Mouse (Mus musculus): ENCODE data around the gene Piwil1. TPM values are rescaled to one million over a fixed set of nuclear protein-coding genes. Genes with fewer than 3 reads are reported as not detected.

Gene Piwil1
- total RNA-seq (2014; fragmentation: Nextera tagmentation) (not detected in 2 replicates), total RNA-seq (2017) (not detected in 2 replicates)

DNA sequence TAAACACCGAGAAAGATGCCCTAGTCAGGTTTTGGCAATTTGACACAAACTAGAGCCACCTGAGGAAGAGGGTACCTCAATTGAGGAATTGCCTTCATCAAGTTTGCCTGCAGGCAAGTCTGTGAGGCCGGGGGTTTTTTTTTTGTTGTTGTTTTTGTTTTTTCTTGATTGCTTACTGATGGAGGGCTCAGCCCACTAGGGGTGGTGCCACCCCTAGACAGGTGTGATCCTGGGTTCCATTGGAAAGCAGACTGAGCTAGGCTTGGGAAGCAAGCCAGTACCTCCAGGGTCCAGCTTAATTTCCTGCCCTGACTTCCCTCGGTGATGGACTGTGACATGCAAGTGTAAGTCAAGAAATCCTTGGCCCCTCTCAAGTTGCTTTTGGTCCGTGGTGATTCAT lies at the start of gene Piwil1:
Gene Piwil1 (plus strand): TSS at position 301 of the 400 bp plus-strand sequence.
- no peak for ATAC-seq (replicated peaks; ENCODE audit: low FRiP score, low TSS enrichment, poor library complexity, severe bottlenecking)

DNA sequence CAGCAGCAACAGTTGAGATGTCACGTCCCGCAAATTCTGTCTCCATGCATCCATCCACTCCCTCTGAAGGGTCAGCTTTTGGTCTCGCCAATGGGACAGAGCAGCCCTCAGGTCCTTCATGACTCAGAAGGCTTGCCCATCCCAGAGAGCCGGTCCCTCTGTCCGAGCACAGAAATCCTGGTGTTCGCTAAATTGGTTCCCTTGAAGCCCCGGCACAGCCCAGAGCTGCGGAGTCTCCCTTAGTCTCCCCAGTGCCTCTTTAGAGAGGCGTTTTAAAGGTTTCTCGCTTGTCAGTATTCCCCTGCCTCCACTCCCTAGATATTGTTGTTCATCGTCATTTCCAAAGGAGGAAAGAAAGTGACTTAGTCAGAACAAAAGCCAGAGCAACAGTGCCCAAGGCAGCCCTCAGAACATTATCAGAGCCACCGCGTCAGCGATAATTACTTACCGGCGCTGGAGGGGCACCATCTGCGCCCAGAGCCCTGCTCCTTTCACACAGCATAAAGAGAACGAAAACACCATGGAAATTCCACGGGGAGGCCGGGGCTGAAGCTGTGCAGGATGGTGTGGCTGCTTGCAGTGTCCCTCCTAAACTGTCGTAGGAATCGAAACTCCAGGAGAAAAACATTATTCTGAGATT lies 45.7 kb upstream of the Piwil1 start:
- ATAC-seq (replicated peaks; ENCODE audit: low FRiP score, low TSS enrichment, poor library complexity, severe bottlenecking), result no peak

DNA sequence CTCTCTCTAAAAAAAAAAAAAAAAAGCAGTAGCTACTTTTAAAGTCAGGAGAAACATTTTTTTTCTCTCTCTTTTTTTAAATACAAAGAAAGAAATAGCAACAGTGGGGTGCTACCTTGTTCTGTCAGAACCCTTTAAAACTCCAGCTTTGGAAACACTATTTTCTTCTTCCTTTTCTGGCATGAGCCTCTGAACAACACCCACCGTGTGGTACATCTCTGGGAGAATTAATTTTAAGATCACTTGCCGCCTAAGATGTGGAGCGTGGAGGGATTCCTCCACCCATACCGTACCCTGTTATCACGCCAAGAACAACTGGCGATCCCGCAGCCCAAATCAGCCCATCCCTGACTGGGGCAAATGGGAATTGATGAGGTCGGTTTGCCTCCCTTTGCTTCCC lies 42.2 kb upstream of the Piwil1 start:
- no peak for ATAC-seq (replicated peaks; ENCODE audit: low FRiP score, low TSS enrichment, poor library complexity, severe bottlenecking)

DNA sequence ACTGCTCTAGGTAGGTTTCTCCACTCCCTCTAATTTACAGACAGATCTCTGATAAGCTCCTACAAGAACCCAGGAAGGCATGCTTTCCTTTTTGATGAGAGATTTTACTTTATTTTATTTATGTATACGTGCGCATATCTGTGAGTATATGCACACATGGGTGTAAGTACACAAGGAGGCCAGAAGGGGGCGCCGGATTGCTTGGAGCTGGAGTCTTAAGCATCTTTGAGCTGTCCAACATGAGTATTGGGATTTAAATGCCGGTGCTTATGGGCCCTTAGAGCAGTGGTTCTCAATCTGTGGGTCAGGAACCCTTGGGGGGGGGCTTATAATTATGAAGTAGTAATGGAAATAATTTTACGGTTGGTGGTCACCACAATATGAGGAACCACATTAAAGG lies 39.4 kb upstream of the Piwil1 start:
- no peak for ATAC-seq (replicated peaks; ENCODE audit: low FRiP score, low TSS enrichment, poor library complexity, severe bottlenecking)

DNA sequence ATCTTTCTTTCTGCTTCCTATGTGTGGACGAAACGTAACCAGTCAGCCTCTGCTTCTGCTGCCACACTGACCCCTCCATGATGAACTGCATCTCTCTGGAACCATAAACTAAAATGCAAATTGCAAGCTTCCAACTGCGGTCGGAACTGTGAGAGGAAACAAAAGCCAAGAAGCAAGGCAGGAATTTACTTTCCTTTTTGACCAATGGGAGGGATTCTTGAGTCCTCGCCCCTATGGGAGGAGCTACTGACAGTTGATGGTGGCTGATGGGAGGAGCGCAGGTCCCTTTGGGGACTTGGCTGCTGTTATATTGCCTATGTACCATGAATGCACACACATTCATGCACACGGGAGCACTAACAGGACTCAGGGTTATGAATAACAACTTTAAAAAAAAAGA lies 38.3 kb upstream of the Piwil1 start:
- no peak for ATAC-seq (replicated peaks; ENCODE audit: low FRiP score, low TSS enrichment, poor library complexity, severe bottlenecking)

DNA sequence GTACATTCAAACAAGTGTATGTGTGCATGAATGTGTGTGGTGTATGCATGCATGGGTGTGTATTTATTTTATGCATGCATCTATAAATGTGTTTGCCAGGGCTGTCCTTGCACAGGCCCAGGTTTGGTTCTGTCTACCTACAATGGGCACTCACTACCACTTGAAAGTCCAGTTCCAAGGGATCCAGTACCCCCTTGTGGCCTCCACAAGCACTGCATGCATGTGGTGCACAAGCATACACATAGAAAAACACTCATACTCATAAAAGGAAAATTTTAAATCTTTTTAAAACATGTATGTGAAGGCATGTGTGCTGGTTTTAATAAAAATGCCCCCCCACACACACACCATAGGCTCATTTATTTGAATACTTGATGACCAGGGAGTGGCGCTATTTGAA lies 37.3 kb upstream of the Piwil1 start:
- ATAC-seq (replicated peaks; ENCODE audit: low FRiP score, low TSS enrichment, poor library complexity, severe bottlenecking), result no peak

DNA sequence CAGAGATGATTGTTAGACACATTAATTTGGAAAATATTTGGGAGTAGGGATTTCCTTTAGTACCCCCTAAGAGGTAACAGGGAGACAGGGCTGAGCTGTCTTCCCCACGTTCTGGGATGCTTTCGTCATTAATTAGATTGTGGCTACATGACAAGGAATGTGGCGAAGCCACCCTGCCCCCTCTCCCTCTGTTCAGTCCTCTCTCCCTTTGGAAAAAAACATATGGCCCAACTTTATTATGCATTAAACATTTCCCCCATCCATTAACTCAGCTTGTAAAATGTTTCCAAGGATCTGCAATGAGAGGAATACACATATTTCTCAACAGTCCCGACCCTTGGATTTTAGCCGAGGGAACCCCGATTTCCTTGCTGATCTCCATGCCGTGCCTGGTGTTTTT lies 35.0 kb upstream of the Piwil1 start:
- no peak for ATAC-seq (replicated peaks; ENCODE audit: low FRiP score, low TSS enrichment, poor library complexity, severe bottlenecking)

DNA sequence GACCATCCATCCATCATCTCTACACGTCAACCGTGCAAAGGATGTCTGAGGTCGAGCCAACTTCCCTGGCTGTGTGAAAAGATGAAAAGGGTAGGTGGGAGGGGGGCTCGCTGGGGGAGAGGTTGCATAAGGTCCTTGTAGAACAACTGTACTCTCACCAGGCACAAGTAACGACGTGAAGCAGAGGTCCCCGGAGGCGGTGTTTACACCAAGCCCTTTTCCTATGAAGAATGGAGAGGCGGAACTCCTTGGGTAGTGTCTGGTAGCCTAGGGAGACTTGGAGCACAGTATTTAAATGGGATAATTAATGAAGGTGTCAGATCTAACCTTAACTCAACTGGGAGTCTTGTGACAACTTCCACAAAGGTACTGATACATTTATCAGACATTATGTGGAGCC lies 28.2 kb upstream of the Piwil1 start:
- no peak for ATAC-seq (replicated peaks; ENCODE audit: low FRiP score, low TSS enrichment, poor library complexity, severe bottlenecking)

DNA sequence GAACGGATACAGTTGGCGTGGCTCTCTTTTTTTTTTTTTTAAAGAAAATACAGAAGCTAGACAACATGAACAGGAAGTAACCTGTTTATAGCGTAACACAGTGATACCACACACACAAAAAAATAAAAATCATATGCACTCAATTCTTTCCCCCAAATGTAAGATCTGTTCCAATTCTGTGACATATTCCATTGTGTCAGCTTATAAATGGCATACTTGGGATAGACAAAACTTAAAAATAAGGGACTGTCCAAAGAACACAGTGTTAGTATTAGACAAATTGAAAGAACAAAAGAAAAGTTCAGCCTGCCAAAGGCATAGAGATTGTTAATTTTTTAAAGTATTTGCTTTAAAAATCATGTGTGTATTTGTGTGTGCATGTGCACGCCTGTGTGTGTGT lies 25.0 kb upstream of the Piwil1 start:
- ATAC-seq (replicated peaks; ENCODE audit: low FRiP score, low TSS enrichment, poor library complexity, severe bottlenecking), result no peak

DNA sequence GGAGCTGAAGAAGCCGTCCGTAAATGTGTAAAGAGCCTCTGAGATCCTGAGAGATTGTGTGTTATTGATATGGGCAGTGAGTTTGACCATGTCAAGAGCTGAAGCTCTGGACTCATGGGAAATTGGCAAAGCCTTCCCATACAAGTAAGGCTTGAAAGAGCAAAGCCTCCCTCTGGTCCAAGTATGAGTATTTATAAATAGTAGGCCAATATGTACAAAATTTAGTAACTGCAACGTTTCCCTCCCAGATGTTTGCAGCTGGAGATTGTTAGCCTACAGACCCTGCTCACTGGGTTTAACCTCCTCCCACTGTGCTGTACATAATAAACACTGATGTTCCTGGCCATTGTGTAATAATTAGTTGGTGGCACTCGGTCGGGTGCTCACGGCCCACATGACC lies 24.5 kb upstream of the Piwil1 start:
- ATAC-seq (replicated peaks; ENCODE audit: low FRiP score, low TSS enrichment, poor library complexity, severe bottlenecking), result no peak

DNA sequence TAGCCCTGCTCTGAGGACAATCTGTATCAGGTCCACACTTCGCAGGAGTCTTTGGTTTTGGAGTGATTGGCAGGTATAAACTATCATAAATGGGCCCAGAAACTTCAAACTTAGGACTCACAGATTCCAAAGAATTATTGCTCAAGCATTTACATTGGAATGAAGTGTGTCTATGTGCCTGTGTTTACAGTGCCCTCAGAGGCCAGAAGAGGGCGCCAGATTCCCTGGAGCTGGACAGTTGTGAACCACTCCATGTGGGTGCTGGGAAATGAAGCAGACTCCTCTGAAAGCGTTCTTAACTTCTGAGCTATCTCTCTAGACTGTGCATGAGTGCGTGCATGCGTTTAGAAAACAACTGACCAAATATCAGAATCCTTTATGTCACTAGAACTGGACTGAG lies 20.9 kb upstream of the Piwil1 start:
- ATAC-seq (replicated peaks; ENCODE audit: low FRiP score, low TSS enrichment, poor library complexity, severe bottlenecking), result no peak

DNA sequence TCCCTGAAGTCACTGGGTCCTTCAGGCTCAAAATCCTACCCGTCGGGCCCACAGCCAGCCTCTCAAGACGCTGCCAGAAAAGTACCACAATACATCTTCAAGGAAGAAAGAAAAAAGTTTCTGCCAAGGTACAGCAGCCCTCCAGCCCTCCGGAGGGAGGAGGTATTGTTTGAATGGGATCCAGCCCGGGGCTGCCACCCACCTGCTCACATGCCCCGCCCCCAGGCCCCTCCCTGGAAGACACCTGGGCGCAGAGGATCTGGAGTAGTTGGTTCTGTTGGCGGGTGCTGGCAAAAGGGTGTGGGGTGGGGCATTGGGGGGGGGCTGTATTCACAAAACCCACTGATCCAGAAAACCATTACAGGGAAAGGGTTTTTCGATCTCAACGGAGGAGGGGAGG lies 18.1 kb upstream of the Piwil1 start:
- ATAC-seq (replicated peaks; ENCODE audit: low FRiP score, low TSS enrichment, poor library complexity, severe bottlenecking), result no peak

DNA sequence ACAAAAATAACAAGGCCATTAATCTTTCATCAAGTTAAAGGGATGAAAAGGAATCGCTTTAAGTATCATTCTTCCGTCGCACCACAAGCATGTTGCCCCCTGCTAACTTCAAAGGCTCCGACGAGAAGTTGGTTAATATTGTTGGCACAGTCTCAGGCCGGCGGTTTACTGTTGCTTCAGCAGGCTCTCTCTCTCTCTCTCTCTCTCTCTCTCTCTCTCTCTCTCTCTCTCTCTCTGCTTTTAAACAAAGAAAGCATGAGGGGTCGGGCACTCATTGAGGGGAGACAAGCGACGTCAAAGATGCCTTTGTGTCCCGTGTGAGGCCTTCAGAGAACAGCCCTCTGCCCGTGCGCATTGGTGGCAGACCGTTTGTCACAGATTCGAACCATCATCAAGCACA lies 17.7 kb upstream of the Piwil1 start:
- no peak for ATAC-seq (replicated peaks; ENCODE audit: low FRiP score, low TSS enrichment, poor library complexity, severe bottlenecking)

DNA sequence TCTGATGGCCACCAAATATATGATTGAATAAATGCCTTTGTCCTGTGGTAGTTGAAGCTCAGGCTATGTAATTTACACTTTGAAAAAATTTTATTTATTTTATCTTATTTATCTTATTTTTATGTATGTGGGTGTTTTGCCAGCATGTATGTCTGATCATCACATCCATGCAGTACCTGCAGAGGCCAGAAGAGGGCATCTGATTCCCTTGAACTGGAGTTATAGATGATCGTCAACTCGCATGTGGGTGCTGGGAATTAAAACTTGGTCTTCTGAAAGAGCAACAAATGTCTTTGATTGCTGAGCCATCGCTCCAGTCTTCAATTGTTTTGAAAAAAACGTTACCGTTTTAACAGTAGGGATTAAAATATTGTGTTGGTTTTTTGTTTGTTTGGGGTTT lies 15.2 kb upstream of the Piwil1 start:
- ATAC-seq (replicated peaks; ENCODE audit: low FRiP score, low TSS enrichment, poor library complexity, severe bottlenecking), result no peak

DNA sequence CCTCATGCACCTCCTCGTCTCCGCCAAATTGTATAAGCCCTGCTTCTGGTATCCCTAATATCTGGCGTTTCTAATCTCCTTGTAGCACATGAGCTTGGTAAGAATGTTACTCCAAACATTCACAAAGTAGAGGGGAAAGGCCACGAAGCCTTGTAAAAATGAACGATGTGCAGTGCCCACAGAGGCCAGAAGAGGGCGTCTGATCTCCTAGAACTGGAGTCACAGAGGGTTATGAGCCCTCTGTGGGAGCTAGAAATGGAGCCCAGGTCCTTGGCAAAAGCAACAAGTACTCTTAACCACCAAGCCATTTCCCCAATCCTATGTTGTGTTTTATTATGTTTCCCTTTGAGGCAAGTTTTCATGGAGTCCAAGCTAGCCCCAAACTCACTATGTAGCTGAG lies 8.2 kb upstream of the Piwil1 start:
- ATAC-seq (replicated peaks; ENCODE audit: low FRiP score, low TSS enrichment, poor library complexity, severe bottlenecking), result no peak

DNA sequence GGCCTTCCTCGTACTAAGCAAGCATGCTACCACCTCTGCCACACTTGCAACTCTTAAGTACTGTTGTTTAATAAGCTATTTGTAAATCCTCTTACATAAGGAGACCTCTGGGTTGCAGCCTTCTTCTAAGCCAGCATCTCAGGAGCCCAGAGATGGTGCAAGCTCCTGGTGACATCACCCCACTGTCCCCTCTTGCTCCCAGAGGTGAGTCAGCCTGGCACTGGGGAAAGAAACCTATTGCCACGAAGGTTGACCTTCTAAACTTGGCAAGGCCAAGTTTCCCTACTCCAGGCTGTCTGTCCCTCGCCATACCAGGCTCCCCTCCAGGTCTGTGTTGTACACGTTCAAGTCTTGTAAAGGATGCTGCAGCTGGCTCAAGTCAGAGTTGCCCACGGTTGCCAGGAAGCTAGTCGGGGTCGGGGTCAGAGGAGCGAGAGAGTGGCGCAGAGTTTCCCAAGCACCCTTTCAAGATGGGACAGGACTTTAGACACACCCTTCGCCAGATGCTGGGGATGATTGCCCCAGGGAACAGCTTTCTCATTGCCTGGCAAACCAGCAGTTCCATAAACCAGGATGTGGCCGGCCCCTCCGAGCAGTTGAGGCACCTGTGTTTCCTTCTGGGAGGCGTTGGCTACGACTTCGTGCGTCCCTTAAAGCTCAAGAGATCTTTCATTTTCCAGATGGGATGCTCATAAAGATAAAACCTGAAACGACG lies 7.6 kb upstream of the Piwil1 start:
- no peak for ATAC-seq (replicated peaks; ENCODE audit: low FRiP score, low TSS enrichment, poor library complexity, severe bottlenecking)

DNA sequence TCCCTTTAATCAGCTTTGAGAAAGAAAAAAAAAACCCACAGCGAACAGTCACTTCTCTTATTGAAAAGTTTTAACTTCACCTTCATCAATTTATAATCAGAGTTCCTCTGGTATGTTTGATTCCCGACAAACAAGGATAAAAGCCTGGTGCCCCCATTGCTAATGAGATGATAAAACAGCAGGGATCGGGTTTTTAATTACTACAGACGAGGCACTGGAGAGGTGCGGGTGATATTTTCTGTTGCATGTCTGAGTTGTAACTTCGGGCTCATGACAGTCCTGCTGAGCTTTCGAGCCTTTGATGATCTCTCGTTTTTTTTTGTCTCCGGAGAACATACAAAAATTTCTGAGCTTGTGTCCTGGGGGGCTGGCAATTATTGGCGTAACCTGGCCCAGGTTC lies 5.5 kb upstream of the Piwil1 start:
- ATAC-seq (replicated peaks; ENCODE audit: low FRiP score, low TSS enrichment, poor library complexity, severe bottlenecking), result no peak

DNA sequence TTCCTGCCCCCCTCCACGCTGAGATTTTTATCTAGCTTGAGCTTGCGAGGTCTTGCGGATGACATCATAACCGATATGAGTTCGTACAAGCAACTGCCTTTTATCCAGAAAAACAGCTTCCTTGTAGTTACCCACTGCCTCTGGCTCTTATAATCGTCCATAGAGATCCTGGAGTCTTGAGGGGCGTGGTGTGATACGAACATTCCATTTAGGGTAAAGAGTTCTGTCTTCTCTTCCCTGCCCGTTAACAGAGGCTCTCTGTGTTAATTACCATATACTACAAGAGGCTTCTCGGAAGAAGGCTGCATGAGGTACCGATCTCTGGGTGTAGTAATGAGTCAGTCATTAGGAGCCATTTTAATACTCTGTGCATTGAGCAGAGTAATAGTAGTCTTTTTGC lies 1.6 kb upstream of the Piwil1 start:
- no peak for ATAC-seq (replicated peaks; ENCODE audit: low FRiP score, low TSS enrichment, poor library complexity, severe bottlenecking)

DNA sequence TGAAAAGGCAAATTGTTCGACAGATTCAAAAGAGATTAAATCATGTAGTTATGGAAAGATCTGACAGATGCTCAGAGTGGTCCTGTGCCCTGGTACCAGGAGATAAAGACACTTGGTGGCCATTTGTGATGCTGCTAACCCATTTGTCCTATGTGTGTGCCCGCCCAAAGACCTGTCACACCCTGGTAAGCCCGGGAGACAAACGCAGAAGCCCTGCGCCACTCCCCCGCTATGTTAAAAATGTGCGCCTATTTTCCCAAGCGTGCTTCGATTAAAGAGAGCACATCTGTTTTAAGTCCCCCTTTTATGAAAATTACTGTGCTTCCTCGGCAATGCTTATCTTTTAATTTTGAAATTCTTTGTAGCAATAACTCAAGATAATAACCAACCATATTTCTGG lies 1.4 kb downstream of the Piwil1 start:
- ATAC-seq (replicated peaks; ENCODE audit: low FRiP score, low TSS enrichment, poor library complexity, severe bottlenecking), result no peak

DNA sequence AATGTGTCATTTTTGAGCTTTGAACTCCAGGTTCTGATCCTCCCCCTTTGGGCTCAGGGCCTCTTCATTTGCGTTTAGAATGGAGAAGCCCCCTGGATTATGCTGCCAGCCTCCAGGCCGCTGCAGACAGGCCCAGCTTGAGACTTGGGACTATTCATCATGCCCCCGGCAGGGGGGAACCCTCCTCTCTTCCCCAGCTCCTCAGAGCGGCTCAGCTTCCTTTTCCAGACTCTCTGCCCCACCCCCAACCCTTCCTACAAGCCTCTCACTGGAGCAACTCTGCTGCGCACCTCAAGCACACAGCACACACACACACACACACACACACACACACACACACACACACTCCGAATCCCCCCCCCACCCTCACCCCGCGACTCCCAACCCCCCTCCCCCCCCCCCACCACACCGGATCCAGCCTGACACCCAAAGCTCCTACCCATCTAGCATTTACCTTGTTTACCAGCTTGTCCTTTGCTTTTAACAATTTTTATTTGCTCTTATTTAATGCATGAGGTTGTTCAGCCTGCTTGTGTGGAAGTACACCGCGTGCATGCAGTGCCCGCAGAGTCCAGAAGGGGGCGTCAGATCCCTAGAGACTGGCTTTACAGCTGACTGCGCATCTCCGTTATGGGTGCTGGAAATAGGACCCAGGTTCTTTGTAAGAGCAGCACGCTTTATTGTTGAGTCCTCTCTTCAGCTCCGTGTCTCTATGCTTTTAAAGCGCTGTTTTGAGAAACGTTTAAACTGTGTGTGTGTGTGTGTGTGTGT lies 2.0 kb downstream of the Piwil1 start:
- ATAC-seq (replicated peaks; ENCODE audit: low FRiP score, low TSS enrichment, poor library complexity, severe bottlenecking), result no peak

DNA sequence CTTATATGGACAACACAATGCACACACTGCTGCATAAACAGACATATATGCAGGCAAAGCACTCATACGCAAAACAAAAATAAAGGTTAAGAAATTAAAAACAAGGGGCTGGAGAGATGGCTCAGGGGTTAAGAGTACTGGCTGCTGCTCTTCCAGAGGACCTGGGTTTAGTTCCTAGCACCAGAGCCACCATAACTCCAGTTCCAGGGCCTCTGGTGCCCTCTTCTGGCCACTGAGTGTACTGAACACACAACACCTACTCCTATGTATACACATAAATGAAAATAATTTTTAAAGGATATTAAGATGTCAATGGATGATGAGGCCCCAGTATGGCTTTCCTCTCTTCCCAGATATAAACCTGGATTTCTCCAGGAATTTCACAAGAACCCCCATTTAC lies 4.1 kb downstream of the Piwil1 start:
- ATAC-seq (replicated peaks; ENCODE audit: low FRiP score, low TSS enrichment, poor library complexity, severe bottlenecking), result no peak

All from megakaryocyte-erythroid progenitor cell, adult 5-6 weeks (primary cell).